In the genomic region with DNA sequence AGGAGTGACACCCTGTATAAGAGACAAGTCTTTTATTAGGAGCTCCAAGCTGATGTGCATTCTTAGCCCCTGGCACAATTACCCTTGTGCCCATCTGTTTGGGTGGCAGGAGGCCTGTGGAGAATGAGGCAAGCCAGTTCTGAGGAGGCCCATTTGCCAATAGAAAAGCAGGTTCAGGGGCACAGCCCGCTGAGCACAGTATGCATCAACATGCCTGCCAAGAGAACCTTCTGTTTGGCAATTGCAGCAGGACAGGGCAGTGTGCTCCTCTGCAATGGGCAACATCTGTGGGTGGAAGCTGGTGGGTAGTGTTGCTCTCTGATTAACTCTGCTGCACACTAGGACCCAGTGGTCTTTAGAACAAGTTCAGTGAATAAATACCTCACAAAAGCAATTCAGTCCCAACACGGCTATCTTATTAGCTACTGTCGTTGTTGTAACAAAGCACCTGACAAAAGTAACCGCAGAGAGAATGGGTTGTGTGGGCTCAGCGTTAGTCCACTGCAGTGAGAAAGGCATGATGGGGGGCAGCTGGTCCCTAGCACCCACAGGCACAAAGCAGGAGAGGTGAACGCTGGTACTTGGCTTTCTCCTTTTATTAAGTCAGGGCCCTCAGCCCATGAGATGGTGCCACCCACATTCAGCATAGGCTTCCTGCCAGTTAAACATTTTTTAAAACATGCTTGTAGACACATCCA, we compare ENCODE assay signal across 11 mouse cellular contexts.
DNase-seq lines count a peak whose midpoint lies in the region; ATAC-seq lines count a peak whose summit lies in the region.
"Had no signal": no experiment of that assay in that cellular context is flagged by ENCODE, and none has a peak within 500 bp of the region (broad histone marks: within the 10 kb centered on the region; RNA-seq: fewer than 3 reads in every experiment).

No protein-coding gene starts in this region.

- H3K4me1 ChIP-seq in kidney, embryonic 14.5 days (ENCODE audit: control insufficient read depth, insufficient read depth, low read length), result no peaks in the 10 kb centered on the region
- H3K4me1 ChIP-seq in liver, embryonic 11.5 days (replicated peaks; ENCODE audit: control insufficient read depth, insufficient read depth, low read length), result no peaks in the 10 kb centered on the region
- H3K4me1 ChIP-seq: limb, embryonic 15.5 days had no signal

- H3K27ac ChIP-seq in kidney, embryonic 14.5 days (ENCODE audit: low read depth, low read length), result no peak overlapping the region
- no peak overlapping the region for H3K27ac ChIP-seq in liver, embryonic 11.5 days (ENCODE audit: low read depth, low read length)
- H3K27ac ChIP-seq: limb, embryonic 15.5 days; stomach, postnatal 0 days had no signal

- H3K9me3 ChIP-seq in kidney, embryonic 14.5 days (ENCODE audit: control insufficient read depth, low read length), result no peaks in the 10 kb centered on the region
- no peaks in the 10 kb centered on the region for H3K9me3 ChIP-seq in liver, embryonic 11.5 days (ENCODE audit: control insufficient read depth, low read length)
- H3K9me3 ChIP-seq: limb, embryonic 15.5 days had no signal

- WGBS in kidney, embryonic 14.5 days, result 79% methylated on average over 6 of the region's 6 CpGs
- 79% methylated on average over 6 of the region's 6 CpGs for WGBS in liver, embryonic 11.5 days

- H3K9ac ChIP-seq in kidney, embryonic 14.5 days (ENCODE audit: low read depth, low read length), result no peak overlapping the region
- no peak overlapping the region for H3K9ac ChIP-seq in liver, embryonic 11.5 days (ENCODE audit: low read depth, low read length)
- H3K9ac ChIP-seq: limb, embryonic 15.5 days had no signal

- H3K36me3 ChIP-seq in kidney, embryonic 14.5 days (ENCODE audit: control insufficient read depth, insufficient read depth, low read length), result no peaks in the 10 kb centered on the region
- H3K36me3 ChIP-seq in liver, embryonic 11.5 days (ENCODE audit: control insufficient read depth, insufficient read depth, low read length), result no peaks in the 10 kb centered on the region
- H3K36me3 ChIP-seq: limb, embryonic 15.5 days had no signal

- H3K27me3 ChIP-seq in kidney, embryonic 14.5 days (ENCODE audit: control insufficient read depth, insufficient read depth, low read length), result no peaks in the 10 kb centered on the region
- no peaks in the 10 kb centered on the region for H3K27me3 ChIP-seq in liver, embryonic 11.5 days (replicated peaks; ENCODE audit: control insufficient read depth, insufficient read depth, low read length)
- H3K27me3 ChIP-seq: limb, embryonic 15.5 days had no signal

- peak; percentile 92 for ATAC-seq in cerebellum, adult (ENCODE audit: insufficient number of reproducible peaks, low FRiP score, low TSS enrichment)
- no peak for ATAC-seq in kidney, embryonic 14.5 days (ENCODE audit: low FRiP score, low TSS enrichment)
- no peak for ATAC-seq in liver, embryonic 11.5 days (replicated peaks; ENCODE audit: low FRiP score)
- ATAC-seq: intestine, embryonic 16.5 days had no signal

- H3K4me3 ChIP-seq in kidney, embryonic 14.5 days (ENCODE audit: low read length), result no peak overlapping the region
- H3K4me3 ChIP-seq in liver, embryonic 11.5 days (ENCODE audit: low read depth, low read length), result no peak overlapping the region
- H3K4me3 ChIP-seq: limb, embryonic 15.5 days had no signal

- no peak overlapping the region for H3K4me2 ChIP-seq in kidney, embryonic 14.5 days (replicated peaks; ENCODE audit: low read depth, low read length)
- H3K4me2 ChIP-seq in liver, embryonic 11.5 days, result no peak overlapping the region
- H3K4me2 ChIP-seq: limb, embryonic 15.5 days had no signal

- DNase-seq in layer of hippocampus, adult 11-12 months (ENCODE audit: low spot score), result peak; percentile 55
- DNase-seq in layer of hippocampus, adult 9-10 months (ENCODE audit: low spot score), result no peak
- DNase-seq in cerebellum, postnatal 36 days, result peak; percentile 90 to 95
- peak; percentile 44 to 69 for DNase-seq in layer of hippocampus, postnatal 36 days
- DNase-seq in liver, embryonic 11.5 days (ENCODE audit: low spot score), result no peak
- DNase-seq in MN1 (ENCODE audit: low spot score), result no peak

Comparison
In these comparisons a context has a peak if more than half of its experiments do, and no peak if none do; other contexts are left out.
1. DNase-seq: peak in layer of hippocampus, adult 11-12 months (single experiment), cerebellum, postnatal 36 days (2 of 2) and layer of hippocampus, postnatal 36 days (2 of 2); none in layer of hippocampus, adult 9-10 months (single experiment), liver, embryonic 11.5 days (single experiment) and MN1 (single experiment).